Mouse (Mus musculus): ENCODE data around the gene Dync1i2.

The Dync1i2 gene

DNA sequence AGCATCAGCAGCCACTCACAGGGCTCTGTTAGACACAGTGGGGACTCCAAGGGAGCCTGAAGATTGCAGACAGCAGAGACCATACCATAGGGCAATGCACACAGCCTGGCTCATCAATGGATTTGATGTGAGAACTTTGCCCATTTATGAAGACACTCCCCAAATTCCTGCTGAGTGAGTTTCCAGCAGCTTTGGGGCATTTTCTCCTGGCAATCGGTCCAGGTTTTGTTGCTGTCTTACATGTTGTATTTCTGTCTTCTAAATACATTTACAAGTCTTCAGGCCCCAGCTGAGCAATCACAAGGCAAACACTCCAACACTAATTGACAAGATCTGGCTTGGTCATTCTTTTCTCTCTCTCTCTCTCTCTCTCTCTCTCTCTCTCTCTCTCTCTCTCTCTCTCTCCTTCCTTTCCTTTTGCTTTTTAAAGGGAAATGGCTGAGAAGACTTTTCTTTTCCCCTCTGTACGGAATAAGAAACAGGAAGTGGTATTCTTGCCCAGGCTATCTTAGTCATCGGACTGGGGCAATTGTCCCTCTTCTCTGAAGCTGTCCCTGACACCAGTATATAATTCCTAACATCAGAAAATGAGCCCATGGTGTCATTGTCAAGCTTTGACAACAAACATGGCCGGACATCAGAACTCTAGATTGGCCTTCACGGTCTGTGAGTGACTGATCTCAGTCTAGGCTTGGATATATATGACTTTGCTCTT is 2.3 kb upstream of the Dync1i2 start:
- no peak for DNase-seq

DNA sequence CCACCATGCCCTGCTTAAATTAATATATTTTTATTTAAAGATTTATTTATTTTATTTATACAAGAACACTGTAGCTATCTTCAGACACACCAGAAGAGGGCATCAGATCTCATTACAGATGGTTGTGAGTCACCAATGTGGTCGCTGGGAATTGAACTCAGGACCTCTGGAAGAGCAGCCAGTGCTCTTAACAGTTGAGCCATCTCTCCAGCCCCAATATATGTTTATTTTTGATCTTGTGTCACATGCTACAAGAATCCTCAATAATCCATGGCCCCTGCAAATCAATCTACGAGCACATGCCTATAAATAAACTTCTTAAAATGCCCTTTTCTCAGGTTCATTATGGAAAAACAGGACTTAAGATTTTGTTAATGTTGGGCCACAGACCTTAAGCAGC is 410 bp upstream of the Dync1i2 start:
- DNase-seq, result peak; percentile 39

DNA sequence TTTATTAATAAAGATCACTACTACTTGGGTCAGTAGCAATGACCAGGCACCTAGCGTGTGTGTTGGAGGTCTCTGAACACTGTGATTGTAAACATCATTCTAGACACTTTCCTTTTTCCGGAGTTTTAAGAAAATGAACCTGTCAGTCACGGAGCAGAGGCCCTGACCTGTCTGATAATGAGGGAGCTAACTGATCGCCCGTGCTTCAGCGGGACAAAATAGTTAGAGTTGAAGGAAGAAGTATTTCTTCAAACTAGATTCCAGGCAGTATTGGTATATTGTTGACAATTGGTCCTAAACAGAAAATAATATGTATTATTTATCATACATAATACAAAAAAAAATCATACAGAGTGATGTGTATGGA is 837 bp downstream of the Dync1i2 start:
- no peak for DNase-seq

DNA sequence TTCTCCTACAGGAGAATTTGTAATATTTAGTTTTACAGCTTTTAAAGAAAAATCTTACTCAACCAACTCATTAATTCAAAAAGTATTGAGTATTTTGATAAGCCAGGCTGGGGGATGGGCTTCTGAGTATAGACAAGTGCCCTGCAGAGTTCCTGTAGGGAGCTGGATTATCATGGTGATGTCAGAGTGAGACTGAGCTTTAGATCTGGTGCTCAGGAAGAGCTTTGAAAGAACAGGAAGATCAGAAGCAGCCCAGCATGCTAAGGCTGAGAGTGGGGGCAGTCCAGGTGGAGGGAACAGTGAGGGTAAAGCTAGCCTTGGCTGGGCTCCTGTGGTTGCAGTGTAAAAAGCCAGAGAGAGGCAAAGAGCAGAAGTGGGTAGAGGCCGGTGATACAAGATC is 9.5 kb downstream of the Dync1i2 start:
- DNase-seq, result no peak

DNA sequence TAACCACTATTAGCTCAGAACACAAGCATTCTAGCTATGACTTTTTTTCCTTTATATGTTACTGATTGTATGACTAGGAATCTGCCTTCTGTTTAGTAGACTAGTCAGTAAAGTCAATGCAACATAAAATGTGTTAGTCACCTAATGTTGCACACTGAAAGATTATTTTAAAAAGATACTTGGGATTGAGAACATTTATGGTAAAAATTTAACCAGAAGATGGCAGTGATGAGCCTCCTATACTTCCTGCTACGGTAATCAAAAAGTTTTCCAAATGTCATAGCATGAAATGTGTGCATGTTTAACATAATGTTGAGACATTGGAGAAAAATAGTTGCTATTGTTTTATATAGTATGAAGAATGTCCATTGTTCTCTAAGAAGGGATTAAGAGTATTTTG is 15.9 kb downstream of the Dync1i2 start:
- no peak for DNase-seq

DNA sequence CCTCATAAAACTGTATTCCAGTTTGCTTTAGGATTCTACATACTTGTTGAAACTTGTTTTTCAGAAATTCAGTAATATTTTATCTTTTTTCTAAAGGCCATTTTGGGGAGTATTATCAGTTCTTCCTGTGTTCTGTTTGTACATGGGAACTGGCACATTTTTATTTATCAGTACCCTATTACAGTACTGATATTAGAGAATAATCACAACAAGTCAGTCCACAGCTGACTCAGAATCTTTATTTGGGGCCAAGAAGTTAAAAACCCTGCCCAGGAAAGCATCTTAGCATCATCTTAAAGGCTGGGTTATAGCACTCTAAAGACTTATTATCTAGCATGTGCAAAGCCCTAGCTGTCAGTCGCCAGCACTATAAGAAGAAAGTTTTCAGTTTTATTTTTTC is 18.1 kb downstream of the Dync1i2 start:
- DNase-seq, result no peak

DNA sequence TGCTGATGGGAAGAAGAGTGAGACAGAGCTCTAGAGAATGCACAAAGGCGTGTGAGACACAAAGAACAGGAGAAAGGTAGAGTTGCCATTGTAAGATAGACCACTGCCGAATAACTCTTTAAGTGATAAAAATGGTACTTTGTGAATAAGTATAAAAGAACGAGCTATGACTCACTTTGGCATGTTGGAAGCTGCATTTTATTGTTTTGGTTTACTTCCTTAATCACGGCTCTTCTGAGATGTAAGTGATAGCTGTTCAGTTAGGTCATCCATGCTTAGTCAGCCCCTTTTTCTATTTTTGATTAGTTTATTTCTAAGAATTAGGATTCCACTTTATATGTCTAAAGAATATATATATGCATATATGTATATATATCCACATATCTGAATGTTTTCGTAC is 20.4 kb downstream of the Dync1i2 start:
- DNase-seq, result no peak

DNA sequence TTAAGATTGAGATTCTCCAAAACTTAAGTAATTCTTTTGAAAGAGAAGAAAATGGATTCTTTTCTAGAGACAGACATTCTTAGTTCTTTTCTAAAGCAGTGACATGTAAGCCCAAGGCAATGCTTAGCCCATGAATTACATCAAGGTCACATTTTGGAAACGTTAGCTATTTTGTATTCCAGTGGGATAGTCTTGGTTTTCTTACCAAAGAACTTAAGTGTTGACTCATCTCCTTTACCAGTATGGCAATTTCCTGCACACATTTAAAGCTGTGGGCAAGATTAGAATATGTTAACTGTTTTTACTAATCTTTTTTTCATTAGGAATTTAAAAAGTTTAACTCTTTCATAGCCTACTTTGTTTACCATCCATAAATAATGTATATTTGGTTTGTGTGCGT is 21.5 kb downstream of the Dync1i2 start:
- no peak for DNase-seq

DNA sequence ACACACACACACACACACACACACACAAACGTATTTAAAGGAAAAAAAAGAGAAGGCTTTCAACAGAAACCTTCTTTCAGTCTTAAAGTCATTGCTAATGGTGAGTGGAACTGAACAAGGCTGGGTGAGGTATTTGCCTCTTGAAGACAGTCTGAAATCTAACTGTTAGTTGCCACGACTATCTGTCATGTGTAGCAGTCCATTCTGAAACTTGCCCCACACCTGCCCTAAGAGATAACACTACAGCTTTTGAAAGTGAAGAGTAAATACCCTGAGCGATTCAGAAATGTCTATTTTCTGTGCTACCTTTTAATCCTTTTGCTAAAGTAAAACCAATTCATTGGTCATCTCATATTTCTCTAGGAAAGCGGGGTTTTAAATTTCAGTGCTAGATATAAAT is 23.9 kb downstream of the Dync1i2 start:
- no peak for DNase-seq

DNA sequence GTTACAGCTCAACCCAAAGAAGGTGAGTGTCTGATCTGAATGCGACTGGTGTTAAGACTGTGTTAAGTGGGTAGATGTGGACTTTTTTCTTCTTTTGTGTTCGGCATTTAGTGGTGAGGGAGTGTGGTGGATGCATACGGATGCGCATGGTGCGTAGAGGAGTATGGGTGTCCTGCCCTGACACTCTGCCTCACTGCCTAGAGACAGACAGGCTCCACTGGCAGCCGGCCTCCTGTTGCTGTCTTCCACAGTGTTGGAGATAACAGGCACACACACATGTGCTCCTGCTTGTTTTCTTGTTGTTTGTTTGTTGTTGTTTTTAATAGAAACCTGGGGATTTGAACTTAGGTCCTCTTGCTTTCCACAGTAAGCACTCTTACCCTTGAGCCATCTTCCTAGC is 24.5 kb downstream of the Dync1i2 start:
- DNase-seq, result no peak

DNA sequence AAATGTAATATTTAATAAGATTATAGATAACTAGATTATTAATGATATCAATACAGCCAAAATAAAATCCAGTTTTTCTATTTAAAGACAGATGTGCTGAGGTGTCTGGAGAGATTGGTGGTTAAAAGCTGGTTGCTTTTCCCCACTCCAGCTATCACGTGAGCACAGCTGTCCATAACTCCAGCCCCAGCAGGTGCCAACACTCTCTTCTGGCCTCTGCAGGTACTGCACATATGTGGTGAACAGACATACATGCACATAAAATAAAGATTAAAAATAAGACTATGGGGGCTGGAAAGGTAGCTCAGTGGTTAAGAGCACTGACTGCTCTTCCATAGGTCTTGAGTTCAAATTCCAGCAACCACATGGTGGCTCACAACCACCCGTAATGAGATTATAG is 30.0 kb downstream of the Dync1i2 start:
- no peak for DNase-seq

DNA sequence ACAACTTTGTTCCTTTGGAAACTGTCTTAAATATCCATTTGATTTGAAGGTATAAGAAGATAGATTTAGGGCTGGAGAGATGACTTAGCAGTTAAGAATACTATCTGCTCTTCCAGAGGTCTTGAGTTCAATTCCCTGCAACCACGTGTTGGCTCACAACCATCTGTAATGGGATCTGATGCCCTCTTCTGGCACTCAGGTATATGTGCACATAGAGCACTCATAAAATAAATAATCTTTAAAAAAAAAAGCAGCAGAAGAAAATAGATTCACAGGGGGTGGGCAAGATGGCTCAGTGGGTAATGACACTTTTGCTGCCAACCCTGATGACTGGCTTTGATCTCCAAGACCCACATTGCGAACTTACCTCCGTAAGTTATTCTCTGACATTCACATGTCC is 30.7 kb downstream of the Dync1i2 start:
- no peak for DNase-seq

DNA sequence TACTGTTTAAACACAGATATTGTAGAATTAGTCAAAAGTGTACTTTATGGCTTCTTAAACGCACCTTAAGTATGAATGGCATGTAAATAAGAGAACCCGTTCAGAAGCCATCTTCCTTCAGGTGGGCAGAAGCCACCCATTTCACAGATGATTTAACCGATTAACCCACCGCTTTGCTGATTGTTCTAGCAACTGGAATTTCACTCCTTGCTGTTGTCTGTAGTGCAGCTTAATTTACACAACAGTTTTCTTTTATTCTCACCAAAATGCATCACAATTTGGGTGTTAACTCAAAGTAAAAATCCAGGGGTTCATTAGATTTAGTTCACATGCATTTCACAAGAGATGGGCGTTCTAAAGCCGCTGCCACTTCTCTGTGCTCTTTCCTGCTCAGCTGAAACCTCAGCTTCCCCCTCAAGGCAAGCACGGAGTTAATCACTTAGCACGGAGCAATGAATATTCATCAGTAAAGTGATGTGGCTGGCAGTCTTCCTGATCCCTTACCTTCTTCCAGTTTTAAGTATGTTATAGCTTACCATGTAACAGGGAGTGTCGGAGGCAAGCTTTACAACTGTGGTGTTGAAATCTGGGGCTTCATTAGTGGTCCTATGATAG is 31.7 kb downstream of the Dync1i2 start:
- DNase-seq, result no peak

DNA sequence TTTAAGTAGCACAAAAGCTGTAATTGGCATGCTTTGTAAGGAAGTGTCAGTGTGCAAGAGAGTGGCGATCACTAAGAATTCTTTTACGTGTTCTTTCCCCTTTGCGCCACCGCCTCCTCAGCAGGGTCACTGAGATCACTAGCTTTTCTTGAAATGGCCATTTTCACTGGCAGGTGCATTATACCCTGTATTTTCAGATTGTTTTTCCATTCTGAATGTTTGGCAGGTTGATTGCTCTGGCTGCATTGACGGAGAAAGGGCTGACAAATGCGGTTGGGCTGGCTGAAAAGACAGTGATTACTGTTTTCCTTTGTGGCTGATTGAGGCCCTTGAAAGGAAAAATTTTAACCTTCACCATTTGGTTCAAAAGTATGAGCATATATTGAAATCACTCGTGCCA is 33.3 kb downstream of the Dync1i2 start:
- DNase-seq, result no peak

DNA sequence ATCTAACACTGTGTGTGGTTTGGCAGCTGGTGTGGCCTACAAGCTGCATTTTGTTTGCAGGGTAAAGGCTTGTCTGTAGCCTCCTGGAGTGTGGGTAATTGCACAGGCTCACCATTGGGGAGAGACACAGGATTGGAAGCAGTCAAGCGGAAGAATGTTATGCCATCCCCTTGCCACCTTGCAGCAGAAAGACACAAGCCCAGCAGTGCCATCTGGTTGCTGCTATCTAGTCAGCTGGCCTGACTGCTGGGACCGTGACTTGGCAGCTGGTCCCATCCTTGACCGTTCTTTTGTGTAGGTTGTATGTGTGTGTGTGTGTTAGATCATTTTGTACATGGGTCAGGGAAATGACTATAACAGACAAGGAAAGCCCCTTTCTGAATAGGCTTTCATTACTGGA is 33.9 kb downstream of the Dync1i2 start:
- DNase-seq, result peak; percentile 90

DNA sequence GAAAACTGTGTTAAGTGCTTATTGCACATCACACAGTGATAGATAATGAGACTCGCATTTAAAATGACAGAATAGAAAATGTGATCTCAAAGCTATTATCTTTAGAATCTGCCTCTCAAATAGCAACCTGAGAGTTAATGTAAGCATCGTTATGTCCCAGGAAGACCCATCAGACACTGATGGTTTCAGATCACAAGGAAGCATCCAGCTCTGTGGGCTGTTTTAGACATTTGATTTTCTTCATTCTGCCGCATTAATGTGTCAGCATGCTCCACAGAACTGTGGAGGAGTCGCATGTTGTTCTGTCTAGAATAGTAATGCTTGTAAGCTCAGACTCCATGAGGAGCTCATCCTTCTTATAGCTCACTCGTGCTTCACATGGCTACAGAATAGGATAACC is 34.6 kb downstream of the Dync1i2 start:
- DNase-seq, result no peak

DNA sequence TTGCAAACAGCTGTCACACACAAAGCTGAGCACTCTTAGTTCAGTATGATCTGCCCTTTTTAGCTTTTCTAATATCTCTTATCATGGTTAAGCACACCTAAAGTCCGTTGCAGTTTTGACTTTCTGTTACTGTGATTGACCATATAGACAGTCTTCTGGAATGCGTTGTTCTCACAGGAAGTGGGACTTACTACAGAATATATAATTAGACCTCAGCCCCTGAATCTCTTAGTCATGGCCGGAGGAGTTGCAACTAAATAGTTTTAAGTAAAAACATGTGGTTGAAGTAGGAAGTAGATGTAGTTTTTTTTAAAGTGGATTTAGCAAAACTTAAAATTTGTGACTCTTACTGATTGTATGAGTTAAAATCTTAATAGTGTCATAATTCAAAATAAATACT is 36.6 kb downstream of the Dync1i2 start:
- no peak for DNase-seq

DNA sequence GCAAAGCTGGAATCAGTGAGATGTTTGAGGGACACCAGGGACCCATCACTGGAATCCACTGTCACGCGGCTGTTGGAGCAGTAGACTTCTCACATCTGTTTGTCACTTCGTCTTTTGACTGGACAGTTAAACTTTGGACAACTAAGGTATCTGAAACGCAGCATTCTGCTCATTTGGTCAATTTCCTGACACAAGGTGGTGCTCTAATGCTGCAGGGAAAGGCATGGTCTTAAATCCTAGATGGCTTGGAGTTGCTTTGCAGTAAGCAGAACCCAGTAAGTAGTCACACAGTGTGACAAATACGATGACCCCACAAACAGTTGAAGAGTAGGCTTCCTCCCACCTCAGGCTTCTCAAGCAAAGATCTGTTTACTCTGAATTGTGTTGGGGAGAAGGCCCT is 39.3 kb downstream of the Dync1i2 start:
- no peak for DNase-seq

DNA sequence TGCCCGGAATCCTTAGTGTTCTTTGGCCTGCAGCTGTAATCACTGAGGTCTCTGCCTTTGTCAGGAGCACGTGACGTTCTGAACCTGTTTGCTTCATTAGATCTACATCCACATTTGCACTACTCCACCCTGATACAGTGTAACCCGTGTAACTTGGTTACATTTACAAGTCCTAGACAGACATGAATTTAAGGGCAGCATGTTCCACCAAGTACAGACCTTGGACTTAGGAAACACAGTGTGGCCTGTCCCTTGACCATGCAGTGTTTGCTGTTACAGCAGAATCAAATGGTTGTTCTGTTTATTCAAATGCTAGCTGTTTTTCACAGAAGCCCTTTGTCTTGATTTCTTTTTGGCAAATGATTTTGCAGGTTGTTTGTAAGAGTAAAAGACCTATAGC is 43.3 kb downstream of the Dync1i2 start:
- DNase-seq, result no peak

DNA sequence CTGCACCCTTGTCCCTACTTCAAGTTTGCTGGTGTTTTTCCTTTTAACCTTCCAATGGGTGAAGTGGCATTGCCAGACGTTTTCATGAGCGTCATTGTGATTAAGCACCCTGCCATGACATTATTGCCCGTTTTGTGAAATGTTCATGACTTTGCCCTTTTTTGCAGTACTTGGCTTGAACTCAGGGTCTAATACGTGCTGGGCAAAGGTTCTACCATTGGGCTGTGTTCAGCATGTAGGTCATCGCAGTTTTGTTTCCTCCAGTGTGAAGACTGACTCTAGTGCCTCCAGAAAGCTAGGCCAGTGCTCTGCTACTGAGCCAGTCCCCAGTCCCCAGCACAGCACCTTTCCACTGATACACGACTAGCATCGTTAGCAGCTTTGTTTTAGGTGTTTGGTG is 45.1 kb downstream of the Dync1i2 start:
- DNase-seq, result no peak

DNA sequence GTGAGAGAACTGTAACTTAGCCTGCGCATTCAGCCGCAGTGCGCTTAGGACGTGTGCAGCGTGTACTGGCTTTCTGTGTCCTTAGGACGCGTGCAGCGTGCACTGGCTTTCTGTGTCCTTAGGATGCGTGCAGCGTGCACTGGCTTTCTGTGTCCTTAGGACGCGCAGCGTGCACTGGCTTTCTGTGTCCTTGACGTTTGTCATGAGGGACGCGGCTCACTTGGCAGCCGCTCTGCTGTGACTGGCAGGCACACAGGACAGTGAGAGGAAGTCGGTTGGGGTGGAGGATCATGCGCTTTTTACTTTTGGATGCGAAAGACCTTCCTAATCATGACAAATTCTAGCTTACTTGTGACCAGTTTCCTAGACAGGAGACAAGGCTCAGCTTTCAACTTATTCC is 53.1 kb downstream of the Dync1i2 start:
- no peak for DNase-seq

DNA sequence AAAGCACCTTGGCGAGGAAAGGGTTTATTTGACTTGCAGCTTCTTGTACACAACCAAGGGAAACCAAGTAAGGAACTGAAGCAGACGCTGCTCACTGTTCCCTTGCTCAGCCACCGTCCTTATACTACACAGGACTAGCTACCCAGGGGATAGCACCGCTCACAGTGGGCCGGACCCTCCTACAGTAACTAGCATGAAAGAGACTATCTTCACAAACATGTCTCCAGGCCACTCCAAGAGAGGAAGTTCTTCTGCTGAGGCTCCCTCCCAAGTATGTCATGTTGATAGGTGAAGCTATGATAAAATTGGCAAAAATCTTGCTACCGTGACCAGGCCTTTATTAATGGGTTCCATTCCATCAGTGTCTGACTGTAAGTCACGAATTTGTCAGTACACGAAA is 57.2 kb downstream of the Dync1i2 start:
- no peak for DNase-seq

DNA sequence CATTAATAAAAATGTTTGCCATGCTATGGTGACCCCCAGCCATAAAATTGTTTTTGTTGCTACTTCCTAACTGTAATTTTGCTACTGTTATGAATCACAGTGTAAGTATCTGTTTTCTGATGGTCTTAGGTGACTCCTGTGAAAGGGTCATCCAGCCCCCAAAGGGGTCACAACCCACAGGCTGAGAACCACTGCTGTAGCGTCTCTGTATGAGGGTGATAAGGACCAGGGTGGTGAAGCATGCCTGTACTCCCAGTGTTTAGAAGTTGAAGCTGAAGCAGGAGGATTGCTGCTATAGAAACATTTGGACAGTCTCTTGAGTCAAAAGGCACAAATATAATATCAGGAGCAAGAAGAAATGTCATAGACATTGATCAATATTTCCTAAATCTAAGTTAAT is 57.8 kb downstream of the Dync1i2 start:
- no peak for DNase-seq

DNA sequence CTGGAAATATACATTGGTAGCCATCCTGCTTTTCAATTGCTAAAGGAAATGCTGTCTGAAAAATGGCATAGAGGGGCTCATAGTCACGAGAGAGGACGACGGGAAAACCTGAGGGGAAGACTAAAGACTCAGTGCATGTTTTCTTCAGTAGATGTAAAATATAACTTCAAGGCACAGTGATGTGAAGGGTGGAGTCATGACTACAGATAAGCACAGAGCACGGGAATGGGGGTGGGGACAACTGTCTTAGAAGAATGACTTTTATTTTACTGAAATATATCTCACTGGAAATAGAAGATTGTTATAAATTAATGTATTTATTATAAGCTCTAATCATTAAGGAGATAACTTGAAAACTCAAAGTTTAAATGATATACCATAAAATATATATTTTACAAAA is 58.6 kb downstream of the Dync1i2 start:
- no peak for DNase-seq

DNA sequence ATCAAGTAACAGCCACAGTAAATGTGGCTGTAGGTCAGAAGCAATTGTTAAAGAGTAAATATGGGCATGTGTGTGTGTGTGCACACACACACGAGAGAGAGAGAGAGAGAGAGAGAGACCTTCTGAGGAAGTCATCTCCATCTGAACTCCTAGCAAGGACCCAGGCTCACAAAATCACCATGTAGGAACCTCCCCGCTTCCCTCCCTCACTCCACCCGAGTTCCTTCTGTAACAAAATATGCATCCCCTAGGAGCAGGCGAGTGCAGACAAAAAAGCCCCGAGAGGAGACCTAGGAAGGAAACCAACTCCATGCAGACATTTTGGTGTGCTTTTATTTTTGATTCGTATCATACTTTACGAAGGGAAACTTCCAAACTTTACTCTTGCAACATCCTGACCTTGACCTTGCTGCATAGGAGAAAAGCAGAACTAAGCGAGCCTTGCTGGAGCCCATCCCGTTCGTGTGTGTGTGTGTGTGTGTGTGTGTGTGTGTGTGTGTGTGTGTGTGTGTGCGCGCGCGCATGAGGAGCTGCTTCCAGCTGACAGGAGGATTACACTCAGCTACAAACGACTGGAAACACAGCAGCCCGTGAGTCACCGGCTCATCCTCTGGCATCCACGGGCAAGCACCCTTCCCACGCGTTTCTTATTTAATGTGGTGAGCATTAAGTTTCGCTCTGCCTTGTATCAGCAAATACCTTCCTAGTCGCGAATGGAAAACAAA is 62.6 kb downstream of the Dync1i2 start:
- no peak for DNase-seq

Measured in cerebellum, adult 11-12 months (tissue).